Mouse (Mus musculus) heart, adult 9 months (tissue): ENCODE data around the gene Hlcs.
"Not testable (repeated sequence)": the region's sequence is repeated elsewhere in the genome, so short reads cannot be mapped to it uniquely, and the experiment has no call there.

ENCODE experiments used
- DNase-seq, 2 experiments: peaks; one replicate each; pipeline ENCODE4 v3.0.0; 2022; ENCODE audit warnings: low spot score in 2 of 2

Gene Hlcs

DNA sequence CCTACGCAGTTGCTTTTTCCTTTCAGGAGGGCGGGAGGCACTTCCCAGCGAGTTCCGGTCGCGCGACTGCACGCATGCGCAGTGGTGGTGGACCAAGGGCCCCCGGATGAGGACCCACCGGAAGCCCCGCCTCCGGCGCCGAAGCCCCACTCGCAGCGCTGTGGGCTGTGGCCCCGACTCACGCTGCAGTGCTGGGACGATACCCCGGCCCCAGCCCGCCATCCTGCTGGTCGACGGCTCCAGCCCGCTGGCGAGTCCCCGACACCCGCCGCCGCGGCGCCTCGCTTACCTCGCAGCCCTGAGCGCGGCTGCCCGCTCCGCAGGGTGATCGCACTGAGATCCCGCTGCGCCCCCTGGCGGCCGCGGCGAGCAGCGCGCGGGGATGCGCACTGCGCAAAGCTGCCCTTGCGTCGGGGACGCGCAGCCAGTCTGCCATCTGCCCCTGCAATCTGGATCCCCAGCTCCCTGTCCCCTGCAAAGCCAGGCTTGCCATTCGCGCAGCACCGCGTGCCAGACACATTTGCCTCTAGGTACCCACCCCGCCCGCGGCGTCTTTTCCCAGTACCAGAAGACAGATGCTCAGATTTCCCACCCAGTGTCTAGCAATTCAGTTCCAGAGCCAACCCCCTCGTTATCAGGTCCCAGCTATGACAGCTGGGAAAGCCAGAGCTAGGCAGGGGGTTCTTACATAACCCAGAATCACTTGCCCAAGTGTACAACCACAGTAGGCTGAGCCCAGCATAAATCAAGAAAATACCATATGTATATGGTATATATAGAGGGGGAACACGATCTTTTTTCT lies at the start of gene Hlcs:
Gene Hlcs, minus strand, starts transcription at position 343 of the 802 bp plus-strand sequence.
- peak; percentile 97 for DNase-seq

GRCm38 (mm10) chr16:94362174-94362873 lies 49.0 kb upstream of the Hlcs start:
- DNase-seq: peak; percentile 36 to 58

- DNase-seq: no peak
These were observed 47.4 kb upstream of the Hlcs start for GRCm38 (mm10) chr16:94360578-94361350.

DNA sequence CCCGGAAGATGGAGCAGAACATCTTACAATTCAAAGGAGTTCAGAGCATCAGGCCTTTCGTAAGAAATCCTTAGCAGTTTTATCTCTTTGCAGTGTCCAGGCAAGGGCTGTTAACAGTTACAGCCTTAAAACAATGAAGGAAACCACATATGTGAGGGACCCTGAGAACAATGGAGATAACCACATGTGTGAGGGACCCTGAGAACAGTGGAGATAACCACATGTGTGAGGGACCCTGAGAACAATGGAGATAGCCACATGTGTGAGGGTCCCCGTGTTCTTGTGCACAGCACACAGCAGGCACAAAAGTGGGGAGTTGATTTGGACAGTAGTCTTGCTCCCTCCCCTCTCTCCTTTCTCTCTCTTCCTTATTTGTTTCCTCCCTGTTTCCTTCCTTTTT lies 44.7 kb upstream of the Hlcs start:
- DNase-seq: no peak

DNA sequence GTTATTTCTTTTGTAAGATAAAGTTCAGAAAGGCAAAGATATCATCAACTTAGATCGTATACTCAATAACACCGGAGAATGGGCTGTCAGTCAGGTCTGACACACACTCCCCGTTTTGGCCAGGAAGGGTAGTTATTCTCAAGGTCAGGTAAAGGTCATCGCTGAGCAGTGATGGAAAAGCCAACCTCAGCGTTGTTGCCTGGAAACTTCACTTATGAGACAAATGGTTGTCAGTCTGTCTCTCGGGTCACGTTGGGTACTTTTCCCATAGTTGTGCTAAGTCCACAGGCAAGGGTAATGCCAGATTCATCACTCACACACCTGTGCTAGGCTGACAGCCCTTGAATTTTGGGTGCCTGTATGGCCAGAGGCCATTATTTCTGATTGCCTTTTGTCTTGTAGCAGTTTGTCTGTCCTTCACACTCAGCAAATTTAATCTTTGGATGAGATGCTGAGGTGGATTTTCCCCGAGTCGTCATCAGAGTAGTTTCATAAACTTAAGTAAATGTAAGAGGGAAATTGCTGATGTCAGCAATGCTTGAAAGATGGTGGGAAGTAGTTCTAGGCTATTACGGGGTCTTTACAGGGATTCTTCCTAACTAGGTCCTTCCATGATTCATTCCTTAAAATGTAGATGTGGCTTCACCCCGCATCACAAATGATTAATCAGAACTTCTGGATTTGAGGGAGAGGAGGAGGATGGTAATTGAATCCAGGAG lies 43.6 kb upstream of the Hlcs start:
- no peak for DNase-seq

DNA sequence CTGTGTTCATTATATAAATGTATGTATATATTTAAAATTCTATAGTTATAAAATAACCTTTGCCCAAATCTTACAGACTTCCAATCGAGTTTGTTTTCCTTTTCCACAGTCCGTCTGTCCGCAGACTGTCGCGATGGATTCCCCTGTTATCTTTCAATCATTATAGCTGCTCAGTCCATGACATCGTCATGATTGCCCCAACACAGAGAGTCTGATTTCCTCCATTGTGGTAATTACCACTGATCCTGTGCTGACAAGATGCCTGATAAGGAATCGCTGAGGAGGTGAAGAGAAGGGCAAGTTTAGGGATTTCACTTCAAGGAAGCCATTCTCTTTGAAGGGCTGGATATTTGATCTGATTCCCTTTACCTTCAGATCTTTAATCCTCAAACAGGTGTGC lies 42.7 kb upstream of the Hlcs start:
- DNase-seq: no peak

DNA sequence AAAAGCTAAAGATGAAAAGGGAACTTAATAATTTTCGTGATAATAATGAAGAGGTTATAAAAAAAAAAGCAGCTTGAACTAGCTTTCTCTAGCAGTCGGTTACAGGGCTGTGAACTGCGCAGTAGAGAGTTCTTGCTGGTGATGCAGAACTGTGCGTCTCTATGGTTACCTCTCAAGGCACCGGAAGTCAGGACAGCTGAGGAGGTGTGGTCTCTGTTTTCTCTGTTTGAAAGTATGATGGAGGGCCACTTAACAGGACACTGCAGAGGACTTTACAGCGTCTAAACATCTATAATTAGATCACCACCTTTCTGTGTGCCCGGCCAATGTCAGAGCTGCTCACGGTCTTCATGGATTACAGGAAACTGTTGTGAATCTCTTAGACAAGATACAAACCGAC lies 41.1 kb upstream of the Hlcs start:
- peak; percentile 19 for DNase-seq

DNA sequence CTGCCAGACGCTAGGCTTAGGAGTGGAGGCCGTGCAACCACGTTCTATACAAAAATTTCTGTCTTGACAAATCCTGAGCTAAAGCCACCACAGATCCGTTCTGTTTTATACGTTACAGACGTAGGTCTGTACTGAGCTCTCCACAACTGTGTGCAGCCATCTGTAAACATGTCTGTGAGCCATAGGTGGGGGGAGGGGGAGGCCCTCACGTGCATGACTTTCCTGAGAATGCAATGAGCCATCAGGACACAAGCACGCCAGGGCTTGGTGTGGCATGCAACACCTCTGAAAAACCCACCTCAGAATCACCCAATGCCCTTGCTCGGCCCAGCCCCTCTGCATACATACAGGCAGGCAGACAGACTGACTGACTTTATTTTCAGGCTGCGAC lies 36.9 kb upstream of the Hlcs start:
- no peak for DNase-seq

DNA sequence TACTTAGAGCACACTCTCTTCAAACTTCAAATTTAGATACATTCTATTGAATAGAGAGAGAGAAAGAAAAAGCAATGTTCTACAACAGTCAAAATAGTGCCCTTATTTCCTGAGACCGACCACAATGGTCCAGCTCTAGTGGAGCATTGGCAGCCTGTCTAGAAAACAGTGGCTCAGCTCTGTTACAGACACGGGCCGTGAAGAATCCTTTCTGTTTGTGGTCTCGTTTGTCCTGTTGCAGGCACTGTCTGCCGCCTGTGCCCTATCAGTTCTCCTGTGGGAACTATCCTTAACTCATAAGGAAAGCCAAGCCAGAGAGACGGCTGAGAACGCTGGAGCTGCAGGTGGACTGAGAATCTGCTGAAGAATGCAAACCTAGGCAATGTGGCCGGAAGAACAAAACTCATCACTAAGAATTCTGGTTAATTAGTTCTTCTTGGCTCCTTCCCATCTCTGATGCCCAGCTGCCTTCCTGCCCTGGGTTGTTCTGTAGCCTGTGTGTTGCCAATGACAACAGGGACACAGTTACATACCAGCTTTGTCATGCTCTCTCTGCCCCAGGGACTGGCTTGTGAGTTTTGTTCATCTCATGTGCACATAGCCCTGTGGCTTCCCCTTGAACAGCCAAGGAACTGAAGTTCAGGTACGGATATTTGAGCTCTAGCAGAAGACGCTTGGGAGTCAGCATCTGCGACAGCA lies 36.4 kb upstream of the Hlcs start:
- DNase-seq: no peak

GRCm38 (mm10) chr16:94348779-94349178 lies 35.4 kb upstream of the Hlcs start:
- DNase-seq: no peak

DNA sequence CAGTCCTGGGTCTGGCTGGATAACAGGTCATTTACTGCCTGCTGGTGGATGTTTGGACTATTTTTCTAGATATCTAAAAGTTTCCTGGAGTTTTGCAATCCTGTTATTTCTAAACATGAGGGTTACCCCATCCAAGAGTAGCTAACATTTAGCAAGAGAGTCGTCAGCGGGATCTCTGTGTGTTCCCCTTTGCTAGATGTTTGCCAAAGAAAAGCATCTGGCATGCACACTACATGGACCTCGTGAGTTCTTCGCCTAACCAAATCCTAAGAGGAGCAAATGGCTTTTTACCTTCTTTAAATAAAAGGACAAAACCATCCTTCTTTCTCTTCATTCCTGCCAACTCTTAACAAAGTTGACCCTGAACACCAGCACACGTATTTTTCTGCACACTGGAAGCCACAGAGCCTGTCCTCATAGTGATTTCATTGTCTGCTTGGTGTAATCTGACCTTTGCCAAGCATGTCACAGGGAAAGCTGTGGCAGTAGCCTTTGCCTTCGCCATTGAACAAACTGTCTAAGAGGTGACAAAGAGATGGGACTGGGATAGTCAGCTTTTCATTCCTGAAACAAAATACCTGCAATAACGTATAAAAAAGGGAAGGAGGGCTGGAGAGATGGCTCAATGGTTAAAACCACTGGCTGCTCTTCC lies 33.8 kb upstream of the Hlcs start:
- no peak for DNase-seq

GRCm38 (mm10) chr16:94345733-94346132 lies 32.4 kb upstream of the Hlcs start:
- no peak for DNase-seq

DNA sequence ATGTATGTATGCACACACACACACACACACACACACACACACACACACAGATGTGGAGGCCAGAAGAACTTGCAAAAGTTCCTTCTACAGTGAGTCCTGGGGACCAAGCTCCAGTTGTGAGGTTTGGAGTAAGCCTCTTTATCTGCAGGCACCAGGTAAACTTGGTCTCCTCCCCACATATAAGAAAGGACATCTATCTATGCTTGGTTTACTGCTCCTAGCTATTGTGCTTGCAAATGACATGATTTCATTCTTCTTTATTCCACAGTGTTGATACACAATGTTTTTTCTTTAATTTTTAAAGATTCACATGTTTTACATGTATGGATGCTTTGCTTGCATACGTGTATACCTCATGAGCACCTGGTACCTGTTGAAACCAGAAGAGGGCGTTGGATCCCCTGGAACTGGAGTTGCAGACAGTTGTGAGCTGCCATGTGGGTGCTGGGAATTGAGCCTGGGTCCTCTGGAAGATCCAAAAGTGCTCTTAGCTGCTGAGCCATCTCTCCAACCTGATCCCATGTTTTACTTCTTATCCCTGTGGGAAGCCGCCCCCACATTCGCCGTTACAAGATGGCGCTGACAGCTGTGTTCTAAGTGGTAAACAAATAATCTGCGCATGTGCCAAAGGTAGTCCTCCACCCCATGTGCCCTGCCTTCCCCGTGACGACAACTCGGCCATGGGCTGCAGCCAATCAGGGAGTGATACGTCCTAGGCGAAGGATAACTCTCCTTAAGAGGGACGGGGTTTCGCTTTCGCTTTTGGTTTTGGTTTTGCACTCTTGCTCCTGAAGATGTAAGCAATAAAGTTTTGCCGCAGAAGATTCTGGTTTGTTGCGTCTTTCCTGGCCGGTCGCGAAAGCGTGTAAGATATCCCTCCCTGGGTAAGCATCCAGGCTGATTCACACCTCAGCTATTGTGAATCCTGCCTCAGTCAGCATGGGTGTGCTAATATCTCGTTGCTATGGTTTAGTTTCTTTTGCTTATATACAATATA lies 26.1 kb upstream of the Hlcs start:
- DNase-seq: not testable (repeated sequence)

DNA sequence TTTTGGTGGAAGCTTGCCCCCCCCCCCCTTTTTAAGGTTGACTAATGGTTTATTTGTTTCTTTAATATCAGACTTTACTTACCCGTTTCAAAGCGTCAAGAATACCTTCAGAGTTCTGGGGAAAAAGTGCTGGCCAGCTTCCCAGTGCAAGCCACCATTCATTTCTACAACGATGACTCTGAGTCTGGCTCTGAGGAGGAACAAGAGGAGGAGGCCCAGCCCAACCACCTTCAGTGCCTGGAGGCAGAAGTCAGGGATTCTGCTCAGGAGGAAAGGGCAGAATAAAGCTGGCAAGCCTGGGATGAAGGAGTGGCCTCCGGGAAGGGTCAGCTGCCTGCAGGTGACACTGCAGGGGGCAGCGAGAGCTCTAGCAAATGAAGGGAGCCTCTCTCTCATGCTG lies 22.3 kb upstream of the Hlcs start:
- no peak for DNase-seq

DNA sequence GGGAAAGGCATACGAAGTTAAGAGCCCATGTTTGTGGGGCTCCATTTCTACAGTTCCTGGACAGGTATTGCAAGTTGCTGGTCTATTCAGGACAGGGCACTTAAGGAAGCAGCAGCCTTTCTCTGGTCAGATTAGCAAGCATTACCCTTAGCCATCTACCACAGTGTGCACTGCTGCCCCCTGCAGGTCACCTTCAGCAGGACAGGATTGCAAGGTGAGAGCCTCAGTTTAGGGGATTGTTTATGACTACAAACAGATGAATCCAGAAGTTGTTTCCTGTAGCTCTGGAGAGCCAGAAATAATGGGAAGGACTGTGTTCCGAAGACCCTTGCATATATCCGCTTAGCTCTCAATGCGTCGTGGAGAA lies 18.5 kb upstream of the Hlcs start:
- peak in 1 of 2 experiments; percentile 62 for DNase-seq

DNA sequence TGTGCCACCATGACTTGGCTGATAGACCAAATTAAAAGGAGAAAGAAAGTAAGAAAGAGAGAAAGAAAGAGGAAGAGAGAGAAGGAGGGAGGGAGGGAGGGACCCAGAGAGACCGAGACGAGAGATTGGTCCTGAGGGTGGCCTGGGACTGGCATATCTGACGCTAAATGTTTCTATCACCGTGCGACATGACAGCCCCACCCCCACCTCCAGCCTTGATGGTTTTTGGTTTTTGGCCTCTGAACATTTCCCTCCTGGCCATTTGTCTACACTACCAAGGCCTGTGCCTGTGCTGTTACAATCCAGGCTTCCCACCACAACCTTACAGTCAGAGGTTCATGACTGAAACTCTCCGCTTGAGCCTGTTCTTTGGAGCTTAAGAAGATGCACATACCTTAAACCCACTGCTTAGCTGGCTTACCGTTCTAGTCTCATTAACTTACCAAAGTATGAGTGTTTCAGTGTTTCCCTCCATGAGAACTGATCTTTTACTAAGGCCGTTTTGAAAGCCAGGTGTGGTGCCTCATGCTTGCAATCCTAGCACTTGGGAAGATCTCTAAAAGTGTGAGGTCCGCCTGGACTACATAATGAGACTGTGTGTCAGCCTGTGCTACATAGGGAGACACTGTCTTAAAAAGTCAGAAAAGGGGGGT lies 18.0 kb upstream of the Hlcs start:
- DNase-seq: no peak

GRCm38 (mm10) chr16:94330429-94330828 lies 17.1 kb upstream of the Hlcs start:
- no peak for DNase-seq

GRCm38 (mm10) chr16:94328881-94329867 lies 15.8 kb upstream of the Hlcs start:
- DNase-seq: no peak
